13 mouse cellular contexts compared by ENCODE assay signal in genomic region chr16:71208806-71209205, GRCm38 (mm10).
DNase-seq lines count a peak whose midpoint lies in the region; ATAC-seq and TF ChIP-seq lines count a peak whose summit lies in the region.
"Had no signal": no experiment of that assay in that cellular context is flagged by ENCODE, and none has a peak within 500 bp of the region (broad histone marks: within the 10 kb centered on the region; RNA-seq: fewer than 3 reads in every experiment).

No protein-coding gene starts in this region.

- peak; percentile 32; the same call in 1 of the 2 replicates for TF ChIP-seq CTCF in heart, postnatal 0 days (IDR thresholded peaks at IDR 0.05; ENCODE audit: low read depth)
- TF ChIP-seq CTCF in cortical plate, adult 2 months (IDR thresholded peaks at IDR 0.05; ENCODE audit: extremely low read depth, insufficient read depth, low read length) = peak; percentile 51

- no peaks in the 10 kb centered on the region for H3K9me3 ChIP-seq in heart, postnatal 0 days (replicated peaks; ENCODE audit: control insufficient read depth, low read length)
- H3K9me3 ChIP-seq in midbrain, embryonic 15.5 days = no peaks in the 10 kb centered on the region
- no peaks in the 10 kb centered on the region for H3K9me3 ChIP-seq in midbrain, embryonic 16.5 days (replicated peaks; ENCODE audit: control insufficient read depth, low read length, poor library complexity, severe bottlenecking)
- H3K9me3 ChIP-seq: liver, embryonic 13.5 days had no signal

- H3K36me3 ChIP-seq in heart, postnatal 0 days (replicated peaks; ENCODE audit: control insufficient read depth, insufficient read depth, low read length) = no peaks in the 10 kb centered on the region
- H3K36me3 ChIP-seq in midbrain, embryonic 15.5 days (replicated peaks) = no peaks in the 10 kb centered on the region
- no peaks in the 10 kb centered on the region for H3K36me3 ChIP-seq in midbrain, embryonic 16.5 days (ENCODE audit: control insufficient read depth, insufficient read depth, low read length)
- H3K36me3 ChIP-seq: liver, embryonic 13.5 days had no signal

- intact Hi-C loops in heart, postnatal 14 days (cut with DNase I) = no loop called here

- no peak for DNase-seq in heart, postnatal 0 days (ENCODE audit: low spot score)
- no peak for DNase-seq in heart, postnatal 14 days
- DNase-seq in retina, postnatal 1 day = peak; percentile 56
- no peak for DNase-seq in kidney, adult 18-20 months
- no peak for DNase-seq in thymus, postnatal 14 days
- DNase-seq: adrenal gland, postnatal 14 days; cerebellum, adult 8-10 months; heart, adult 18-20 months; kidney, adult 2 months; liver, embryonic 13.5 days had no signal

- no peaks in the 10 kb centered on the region for H3K27me3 ChIP-seq in heart, postnatal 0 days (ENCODE audit: control insufficient read depth, insufficient read depth, low read length)
- H3K27me3 ChIP-seq in midbrain, embryonic 15.5 days (replicated peaks) = no peaks in the 10 kb centered on the region
- H3K27me3 ChIP-seq in midbrain, embryonic 16.5 days (ENCODE audit: control insufficient read depth, insufficient read depth, low read depth, low read length) = no peaks in the 10 kb centered on the region
- H3K27me3 ChIP-seq: liver, embryonic 13.5 days had no signal

- ATAC-seq in heart, postnatal 0 days (ENCODE audit: insufficient read depth, low read depth) = no peak
- ATAC-seq in midbrain, embryonic 15.5 days (replicated peaks) = peak; percentile 58; the same call in 1 of the 2 replicates
- no peak; the same call in 1 of the 2 replicates for ATAC-seq in midbrain, embryonic 16.5 days

- TF ChIP-seq POLR2A in cortical plate, adult 2 months (IDR thresholded peaks at IDR 0.05; ENCODE audit: extremely low read depth, insufficient read depth, low read length) = no peak

- no peaks in the 10 kb centered on the region for H3K4me1 ChIP-seq in heart, postnatal 0 days (ENCODE audit: control insufficient read depth, insufficient read depth)
- H3K4me1 ChIP-seq in midbrain, embryonic 15.5 days = no peaks in the 10 kb centered on the region
- no peaks in the 10 kb centered on the region for H3K4me1 ChIP-seq in midbrain, embryonic 16.5 days (ENCODE audit: control insufficient read depth, insufficient read depth, low read length)
- no peaks in the 10 kb centered on the region for H3K4me1 ChIP-seq in cortical plate, adult 2 months (ENCODE audit: control insufficient read depth, insufficient read depth, low read length)
- H3K4me1 ChIP-seq: liver, embryonic 13.5 days had no signal

- no peak for TF ChIP-seq EP300 in heart, postnatal 0 days (IDR thresholded peaks at IDR 0.05; ENCODE audit: low read depth)

- no peak overlapping the region for H3K27ac ChIP-seq in heart, postnatal 0 days (ENCODE audit: low read depth)
- H3K27ac ChIP-seq in midbrain, embryonic 15.5 days = no peak overlapping the region
- no peak overlapping the region for H3K27ac ChIP-seq in midbrain, embryonic 16.5 days (ENCODE audit: low read length)
- H3K27ac ChIP-seq in cortical plate, adult 2 months (ENCODE audit: insufficient read depth, low read length) = no peak overlapping the region
- H3K27ac ChIP-seq: liver, embryonic 13.5 days had no signal

- H3K4me2 ChIP-seq in heart, postnatal 0 days (ENCODE audit: low read depth, low read length) = no peak overlapping the region
- H3K4me2 ChIP-seq in midbrain, embryonic 15.5 days = no peak overlapping the region
- no peak overlapping the region for H3K4me2 ChIP-seq in midbrain, embryonic 16.5 days (ENCODE audit: low read length)
- H3K4me2 ChIP-seq: liver, embryonic 13.5 days had no signal

- H3K4me3 ChIP-seq in heart, postnatal 0 days (ENCODE audit: low read depth, low read length) = no peak overlapping the region
- H3K4me3 ChIP-seq in midbrain, embryonic 15.5 days = no peak overlapping the region
- H3K4me3 ChIP-seq in midbrain, embryonic 16.5 days (ENCODE audit: low read depth, low read length) = no peak overlapping the region
- no peak overlapping the region for H3K4me3 ChIP-seq in cortical plate, adult 2 months (ENCODE audit: insufficient read depth, low read length)
- H3K4me3 ChIP-seq: liver, embryonic 13.5 days had no signal

- WGBS in heart, postnatal 0 days = 52% methylated on average over 7 of the region's 7 CpGs
- 45% methylated on average over 7 of the region's 7 CpGs for WGBS in midbrain, embryonic 15.5 days
- 43% methylated on average over 7 of the region's 7 CpGs for WGBS in midbrain, embryonic 16.5 days

- H3K9ac ChIP-seq in heart, postnatal 0 days (replicated peaks; ENCODE audit: low read depth, low read length) = no peak overlapping the region
- H3K9ac ChIP-seq in midbrain, embryonic 15.5 days = no peak overlapping the region
- no peak overlapping the region for H3K9ac ChIP-seq in midbrain, embryonic 16.5 days (ENCODE audit: low read depth, low read length)
- H3K9ac ChIP-seq: liver, embryonic 13.5 days had no signal
